Mouse (Mus musculus) spleen, postnatal 14 days (tissue): ENCODE results near the gene Igf2bp2.

ENCODE experiments used
- DNase-seq, 2 experiments: peaks; one replicate each; pipeline ENCODE4 v3.0.0; 2021 to 2022; ENCODE audit warnings: low spot score in 2 of 2

Gene Igf2bp2

GRCm38 (mm10) chr16:22038554-22038953, 124.5 kb downstream of the Igf2bp2 start:
- DNase-seq, result no peak

DNA sequence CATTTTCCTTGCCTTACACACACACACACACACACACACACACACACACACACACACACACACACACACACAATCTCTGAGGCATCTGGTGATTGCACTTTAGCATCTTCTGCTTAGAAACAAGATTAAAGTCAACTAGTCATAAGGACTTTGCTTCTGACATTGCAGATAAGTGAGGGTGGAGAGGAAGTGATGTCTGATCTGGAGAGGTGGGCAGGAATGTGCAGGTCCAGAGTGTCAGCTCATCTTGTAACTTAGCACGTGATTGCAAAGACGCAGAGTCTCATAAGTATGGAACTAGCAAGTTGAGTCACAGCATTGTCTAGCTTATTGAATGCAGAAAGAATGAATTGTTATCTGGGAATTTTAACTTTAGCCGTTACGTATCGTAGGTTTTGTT, 135.6 kb downstream of the Igf2bp2 start:
- DNase-seq, result no peak

- peak in 1 of 2 experiments; percentile 24 for DNase-seq
Measured at GRCm38 (mm10) chr16:22022122-22022521, 141.0 kb downstream of the Igf2bp2 start.

GRCm38 (mm10) chr16:22015569-22015968, 147.5 kb downstream of the Igf2bp2 start:
- no peak for DNase-seq

- peak in 1 of 2 experiments; percentile 29 for DNase-seq
Measured at GRCm38 (mm10) chr16:22009596-22009995, 153.5 kb downstream of the Igf2bp2 start.

DNA sequence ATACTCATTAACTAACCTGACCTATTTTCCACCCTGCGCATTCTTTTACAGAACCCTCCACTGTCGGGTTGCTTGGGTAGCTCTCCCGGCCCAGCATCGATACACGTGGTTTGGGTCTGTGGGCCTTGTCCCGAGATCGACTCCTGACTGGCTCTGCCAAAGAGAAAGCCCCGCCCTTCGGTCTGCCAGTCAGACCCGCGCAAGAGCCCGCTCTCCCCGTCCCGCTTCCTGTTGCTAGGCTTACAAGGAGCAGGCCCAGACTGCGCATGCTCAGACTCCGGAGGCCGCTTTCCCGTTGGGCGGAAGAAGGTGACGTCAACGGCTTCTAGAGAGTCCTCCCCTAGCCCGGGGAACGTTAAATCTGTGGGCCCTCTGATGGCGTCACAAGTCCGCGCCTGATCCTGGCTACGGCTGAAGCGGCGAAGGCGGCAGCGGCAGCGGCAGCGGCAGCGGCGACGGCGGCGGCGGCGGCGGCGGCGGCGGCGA, 154.0 kb downstream of the Igf2bp2 start, which contains the start of gene Senp2:
Senp2 (plus strand) TSS at position 386 of the 486 bp plus-strand sequence.
- DNase-seq, result peak; percentile 99 to 100
